Mouse (Mus musculus) spleen, postnatal 14 days (tissue): ENCODE results near the gene Itga3.
A peak's percentile ranks its signal among the peaks of the same experiment; 100 is the strongest.

ENCODE experiments used
- DNase-seq, 2 experiments: peaks; one replicate each; pipeline ENCODE4 v3.0.0; 2021 to 2022; ENCODE audit warnings: low spot score in 2 of 2

Gene Itga3

DNA sequence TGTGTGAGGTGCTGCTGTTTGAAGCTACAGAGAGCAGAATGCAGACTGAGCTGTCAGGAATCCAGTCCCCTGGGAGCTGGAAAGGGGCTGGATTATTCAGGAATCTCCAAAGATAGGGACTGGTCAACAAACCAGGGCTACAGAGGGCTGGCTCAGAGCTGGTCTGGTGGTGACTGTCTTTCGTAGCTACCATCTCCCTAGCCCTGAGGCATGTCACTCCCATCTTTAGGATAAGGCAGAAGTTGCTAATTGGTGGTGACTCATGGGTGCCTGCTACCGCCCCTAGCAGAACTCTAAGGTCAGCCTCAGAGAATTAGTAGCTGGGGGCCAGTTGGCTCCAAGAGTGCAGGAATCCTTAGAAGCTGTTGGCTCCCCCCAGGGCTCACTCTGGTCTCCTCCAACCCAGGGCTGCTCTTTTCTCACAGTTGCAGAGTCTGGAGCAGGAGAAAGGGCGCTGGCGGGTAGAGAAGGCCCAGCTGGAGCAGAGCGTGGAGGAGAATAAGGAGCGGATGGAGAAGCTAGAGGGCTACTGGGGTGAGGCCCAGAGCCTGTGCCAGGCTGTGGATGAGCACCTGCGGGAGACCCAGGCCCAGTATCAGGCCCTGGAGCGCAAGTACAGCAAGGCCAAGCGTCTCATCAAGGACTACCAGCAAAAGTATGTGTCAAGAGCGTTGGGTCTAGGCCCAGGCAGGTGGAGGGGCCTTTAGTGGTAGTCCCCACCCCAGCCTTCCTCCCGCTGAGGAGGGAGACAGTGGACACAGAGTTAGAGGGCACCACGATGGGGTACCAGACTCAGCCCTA lies 72.3 kb downstream of the Itga3 start:
- DNase-seq = no peak

- DNase-seq = no peak
These were observed 73.9 kb downstream of the Itga3 start for GRCm38 (mm10) chr11:95002705-95003104.

DNA sequence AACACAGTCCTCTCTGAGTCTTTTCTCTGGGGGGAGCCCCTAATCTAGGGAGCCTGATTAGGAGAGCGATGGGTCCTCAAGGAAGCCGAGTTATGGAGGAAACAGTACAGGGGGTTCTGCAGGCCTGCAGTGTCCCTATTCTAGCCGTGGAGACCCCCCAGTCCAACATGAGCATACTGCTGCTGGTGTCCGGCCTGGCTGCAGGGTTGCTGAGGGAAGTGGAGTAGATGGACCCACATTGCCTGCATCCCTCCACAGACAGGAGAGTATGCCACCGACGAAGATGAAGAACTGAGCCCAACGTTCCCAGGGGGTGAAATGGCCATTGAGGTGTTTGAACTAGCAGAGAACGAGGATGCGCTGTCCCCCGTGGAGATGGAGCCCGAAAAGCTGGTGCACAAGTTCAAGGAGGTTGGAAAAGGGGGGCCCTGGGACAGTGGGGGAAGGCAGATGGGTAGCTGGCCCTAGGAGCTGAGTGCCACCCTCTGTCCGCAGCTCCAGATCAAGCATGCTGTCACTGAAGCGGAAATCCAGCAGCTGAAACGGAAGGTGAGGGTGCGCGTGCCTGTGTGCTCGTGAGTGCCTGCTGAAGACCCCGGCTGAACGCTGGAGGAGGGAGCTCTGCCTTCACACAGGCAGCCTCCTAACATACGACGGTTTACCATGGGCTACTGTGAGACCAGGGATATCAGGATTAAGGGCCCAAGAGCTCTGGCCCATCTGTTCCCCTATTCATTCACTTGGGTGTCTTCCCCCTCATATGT lies 74.8 kb downstream of the Itga3 start:
- DNase-seq = no peak

GRCm38 (mm10) chr11:95001058-95001457 lies 75.5 kb downstream of the Itga3 start:
- DNase-seq = peak in 1 of 2 experiments; percentile 61

GRCm38 (mm10) chr11:95000548-95000947 lies 76.1 kb downstream of the Itga3 start:
- DNase-seq = no peak

- DNase-seq = no peak
These were observed 76.5 kb downstream of the Itga3 start for GRCm38 (mm10) chr11:95000128-95000527.

- no peak for DNase-seq
These were observed 78.5 kb downstream of the Itga3 start for GRCm38 (mm10) chr11:94998041-94998531.

- no peak for DNase-seq
These were observed 79.0 kb downstream of the Itga3 start for GRCm38 (mm10) chr11:94997596-94997995.

DNA sequence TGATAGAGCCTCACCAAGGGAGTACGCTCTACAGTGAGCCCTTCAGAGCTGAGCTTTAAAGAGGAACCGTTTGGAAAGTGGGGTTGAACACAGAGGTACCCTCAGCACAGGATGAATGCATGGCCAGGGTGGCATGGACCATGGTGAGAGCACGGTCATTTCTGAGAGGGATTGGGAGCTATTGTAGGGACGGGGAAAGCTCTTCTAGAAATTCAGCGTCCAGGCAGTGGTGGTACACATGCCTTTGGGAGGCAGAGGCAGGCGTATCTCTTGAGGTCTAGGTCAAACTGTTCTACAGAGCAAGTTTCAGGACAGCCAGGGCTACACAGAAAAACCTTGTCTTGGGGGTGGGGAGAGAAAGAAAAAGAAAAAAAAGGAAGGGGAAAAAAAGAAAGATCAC lies 79.6 kb downstream of the Itga3 start:
- DNase-seq = no peak

DNA sequence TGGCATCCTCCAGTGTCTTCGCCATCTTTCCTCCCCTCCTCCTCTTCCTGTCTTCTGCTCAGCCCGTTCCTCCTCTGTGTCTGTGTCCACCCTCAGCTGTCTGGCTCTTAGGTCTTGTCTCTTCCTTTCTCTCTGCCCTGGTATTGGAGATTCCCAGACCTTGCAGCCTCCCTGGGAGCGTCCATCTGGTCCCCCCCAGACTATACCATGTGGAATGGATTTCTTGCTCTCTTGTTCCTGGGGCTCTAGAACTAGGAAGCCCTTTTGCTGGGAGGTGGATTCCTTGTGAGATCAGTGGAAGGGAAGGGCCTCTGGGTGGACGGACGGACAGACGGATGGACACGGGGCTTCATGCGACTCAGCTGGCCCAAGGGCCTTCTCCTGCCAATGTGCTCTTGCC lies 80.5 kb downstream of the Itga3 start:
- DNase-seq = no peak

- no peak for DNase-seq
These were observed 81.4 kb downstream of the Itga3 start for GRCm38 (mm10) chr11:94994947-94995772.
